29 mouse cellular contexts compared by ENCODE assay signal in the genomic region with DNA sequence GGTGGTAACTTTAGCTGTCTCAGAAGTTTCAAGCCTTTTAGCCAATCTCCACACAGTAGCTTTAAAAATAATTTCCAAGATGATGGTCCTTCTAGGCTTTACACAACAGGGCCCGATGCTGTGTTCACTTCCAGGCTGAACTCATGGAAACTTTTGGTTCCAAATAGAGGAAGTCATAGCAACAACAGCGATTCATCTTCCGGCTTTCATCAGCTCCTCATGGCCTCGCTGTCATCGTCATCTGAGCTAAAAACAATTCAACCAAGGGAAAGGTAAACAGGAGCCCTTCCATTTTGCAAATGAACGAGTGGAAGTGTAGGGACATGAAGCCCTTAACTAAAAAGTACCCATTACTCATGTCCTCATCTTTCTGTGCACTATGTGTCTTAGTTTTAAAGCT.
DNase-seq lines count a peak whose midpoint lies in the region; ATAC-seq and TF ChIP-seq lines count a peak whose summit lies in the region.
"Had no signal": no experiment of that assay in that cellular context is flagged by ENCODE, and none has a peak within 500 bp of the region (broad histone marks: within the 10 kb centered on the region; RNA-seq: fewer than 3 reads in every experiment).

No protein-coding gene starts in this region.

- 18% methylated on average over 6 of the region's 6 CpGs for WGBS in macrophage (ENCODE audit: missing documents)

- no peak overlapping the region for H3K4me2 ChIP-seq in CH12.LX (ENCODE audit: insufficient read depth, low read depth, poor library complexity, severe bottlenecking)
- H3K4me2 ChIP-seq: heart, embryonic 13.5 days; hindbrain, embryonic 15.5 days; limb, embryonic 12.5 days; liver, embryonic 15.5 days; lung, embryonic 15.5 days had no signal

- no peaks in the 10 kb centered on the region for H3K27me3 ChIP-seq in CH12.LX (replicated peaks)
- H3K27me3 ChIP-seq: heart, embryonic 13.5 days; hindbrain, embryonic 15.5 days; liver, embryonic 15.5 days; lung, embryonic 15.5 days had no signal

- no peak for TF ChIP-seq RAD21 in CH12.LX (IDR thresholded peaks at IDR 0.05; ENCODE audit: low read depth, low read length)

- H3K36me3 ChIP-seq in CH12.LX (replicated peaks in 1 of 2; ENCODE audit: control insufficient read depth in 1 of 2, insufficient read depth in 1 of 2, low read length in 1 of 2) (no peaks in the 10 kb centered on the region), macrophage (ENCODE audit: inconsistent target) (no peaks in the 10 kb centered on the region)
- H3K36me3 ChIP-seq: heart, embryonic 13.5 days; hindbrain, embryonic 10.5 days; hindbrain, embryonic 15.5 days; limb, embryonic 12.5 days; liver, embryonic 15.5 days; lung, embryonic 15.5 days had no signal

- TF ChIP-seq POLR2A in CH12.LX (IDR thresholded peaks at IDR 0.05; ENCODE audit: low read depth, low read length) = no peak

- H3K27ac ChIP-seq in CH12.LX (ENCODE audit: insufficient read depth, low read depth) (no peak overlapping the region), macrophage (peak overlapping the region; percentile 69)
- H3K27ac ChIP-seq: heart, embryonic 13.5 days; hindbrain, embryonic 10.5 days; hindbrain, embryonic 15.5 days; left cerebral cortex, adult 2 months; limb, embryonic 12.5 days; liver, embryonic 15.5 days; lung, embryonic 15.5 days had no signal

- 0 out of 2 replicates have a peak, but pooled peaks have one; percentile 32 for TF ChIP-seq EP300 in CH12.LX (IDR thresholded peaks at IDR 0.05; ENCODE audit: low read length)

- in situ Hi-C loops in CH12.LX (cut with MboI; ENCODE audit: low pct_ligation_motif_present, low pct_unique_long_range_greater_than_20kb, low sequenced_read_pairs) = no loop called here

- no peak overlapping the region for H3K9ac ChIP-seq in CH12.LX (ENCODE audit: insufficient read depth, low read depth)
- H3K9ac ChIP-seq: heart, embryonic 13.5 days; hindbrain, embryonic 15.5 days; limb, embryonic 12.5 days; liver, embryonic 15.5 days; lung, embryonic 15.5 days had no signal

- no peaks in the 10 kb centered on the region for H3K79me2 ChIP-seq in CH12.LX (replicated peaks; ENCODE audit: control insufficient read depth, extremely low read depth, insufficient read depth, poor library complexity, severe bottlenecking)
- no peaks in the 10 kb centered on the region for H3K79me2 ChIP-seq in macrophage (ENCODE audit: inconsistent target)

- peak; percentile 83 for DNase-seq in heart, adult 11 months
- no peak for DNase-seq in heart, adult 18-20 months
- DNase-seq in CH12.LX (ENCODE audit: extremely low read depth) = peak; percentile 58
- DNase-seq in cerebellum, postnatal 4 days (ENCODE audit: low spot score in 2 of 2) = no peak
- no peak for DNase-seq in right cerebral cortex, postnatal 25 days
- DNase-seq: adrenal gland, postnatal 25 days; cerebellum, adult 18-20 months; cerebellum, postnatal 10 days; gastrocnemius, postnatal 25 days; heart, postnatal 10 days; kidney, adult 11 months; kidney, postnatal 14 days; layer of hippocampus, adult 9-11 months; midbrain, embryonic 14.5 days; right cerebral cortex, adult 18-20 months; right cerebral cortex, postnatal 4 days; thymus, postnatal 14 days had no signal

- no peak for TF ChIP-seq CTCF in CH12.LX (conservative IDR thresholded peaks at IDR 0.05 in 1 of 2, IDR thresholded peaks at IDR 0.05 in 1 of 2; ENCODE audit: low read depth in 2 of 2, low read length in 2 of 2)

- no peaks in the 10 kb centered on the region for H3K9me3 ChIP-seq in CH12.LX (replicated peaks; ENCODE audit: low read length)
- H3K9me3 ChIP-seq: heart, embryonic 13.5 days; hindbrain, embryonic 10.5 days; hindbrain, embryonic 15.5 days; limb, embryonic 12.5 days; liver, embryonic 15.5 days; lung, embryonic 15.5 days had no signal

- peaks cover 2 to 6% of the 10 kb centered on the region in 2 experiments; a peak in 2 of 4 replicates for H3K4me1 ChIP-seq in CH12.LX (ENCODE audit: control insufficient read depth in 1 of 2, insufficient read depth in 2 of 2)
- H3K4me1 ChIP-seq: heart, embryonic 13.5 days; hindbrain, embryonic 10.5 days; hindbrain, embryonic 15.5 days; limb, embryonic 12.5 days; liver, embryonic 15.5 days; lung, embryonic 15.5 days had no signal

- dilution Hi-C loops in CH12.LX (cut with MboI; ENCODE audit: extremely low pct_ligation_motif_present, extremely low pct_unique_long_range_greater_than_20kb, low sequenced_read_pairs) = no loop called here

- no peak overlapping the region for H3K4me3 ChIP-seq in CH12.LX (replicated peaks in 1 of 3; ENCODE audit: low read depth in 2 of 3, low read length in 2 of 3, poor library complexity in 1 of 3)
- H3K4me3 ChIP-seq in macrophage (ENCODE audit: inconsistent target) = no peak overlapping the region
- H3K4me3 ChIP-seq: heart, embryonic 13.5 days; hindbrain, embryonic 10.5 days; hindbrain, embryonic 15.5 days; left cerebral cortex, adult 2 months; limb, embryonic 12.5 days; liver, embryonic 15.5 days; lung, embryonic 15.5 days had no signal

- peak; percentile 93 for ATAC-seq in neutrophil, adult 5-6 weeks (ENCODE audit: extremely low read depth, insufficient number of reproducible peaks, low FRiP score, poor library complexity, severe bottlenecking)
- ATAC-seq: CD4-positive, CD25-positive, alpha-beta regulatory T cell, adult 4 months; forebrain, embryonic 14.5 days; inflammation-experienced regulatory T-cells, adult 6 months had no signal

TF ChIP-seq in CH12.LX, 34 proteins besides CTCF, POLR2A, EP300 and RAD21:
- no peak for TF ChIP-seq POLR2AphosphoS2 (IDR thresholded peaks at IDR 0.05; ENCODE audit: low read depth, low read length)
- TF ChIP-seq JUND (conservative IDR thresholded peaks at IDR 0.05; ENCODE audit: low read depth, low read length) = no peak
- no peak for TF ChIP-seq GABPA (IDR thresholded peaks at IDR 0.05; ENCODE audit: insufficient replicate concordance, low read depth, low read length)
- TF ChIP-seq MAX (IDR thresholded peaks at IDR 0.05; ENCODE audit: low read length) = peak; percentile 62; the same call in 1 of the 2 replicates
- TF ChIP-seq SMC3 (IDR thresholded peaks at IDR 0.05; ENCODE audit: low read depth, low read length) = no peak

Comparison
In these comparisons a context has a peak if more than half of its experiments do, and no peak if none do; other contexts are left out.
1. DNase-seq: peak in heart, adult 11 months (single experiment) and CH12.LX (single experiment); none in heart, adult 18-20 months (0 of 2), cerebellum, postnatal 4 days (0 of 2) and right cerebral cortex, postnatal 25 days (single experiment).